Mouse (Mus musculus) lung, adult 2 months (tissue): ENCODE results near the gene Abhd16a. TPM values are rescaled to one million over a fixed set of nuclear protein-coding genes. Genes with fewer than 3 reads are reported as not detected.

Experiments
- DNase-seq: peaks from one replicate; pipeline ENCODE4 v3.0.0; 2022
- H3K4me1 ChIP-seq: fragments of 200-500 bp; 2 replicates; pipeline ENCODE4 v1.6.1; 2011; ENCODE audit warnings: low read length; ENCODE audit not compliant: control insufficient read depth, insufficient read depth
- H3K4me3 ChIP-seq: fragments of 200-500 bp; replicated peaks from 2 replicates; pipeline ENCODE3; 2011; ENCODE audit warnings: low read depth, mild to moderate bottlenecking, control low read depth, low read length; ENCODE audit errors: extremely low read depth
- CTCF ChIP-seq: fragments of 200-500 bp; IDR thresholded peaks from 2 replicates; pipeline ENCODE4 v1.5.1; 2011; ENCODE audit warnings: mild to moderate bottlenecking, low read length, control low read depth; ENCODE audit not compliant: insufficient read depth
- POLR2A ChIP-seq: fragments of 200-500 bp; IDR thresholded peaks from 2 replicates; pipeline ENCODE4 v1.6.1; 2011; ENCODE audit warnings: low read depth, mild to moderate bottlenecking, control low read depth, low read length, borderline replicate concordance; ENCODE audit errors: extremely low read depth
- WGBS: fragments of 180-500 bp; shearing (Covaris S2); methylation state at CpG from one replicate; pipeline ENCODE4 v1.1.7; 2018; 5-methylcytosine and 5-hydroxymethylcytosine counted together
- polyA plus RNA-seq: library from polyadenylated mRNA; depleted of rRNA; stranded (reverse); fragments of >200 nt; gene quantifications from 2 replicates; pipeline ENCODE4 v1.2.3, GENCODE M21; 2012

Abhd16a gene
- polyA plus RNA-seq, 1 experiment: 196 TPM

DNA sequence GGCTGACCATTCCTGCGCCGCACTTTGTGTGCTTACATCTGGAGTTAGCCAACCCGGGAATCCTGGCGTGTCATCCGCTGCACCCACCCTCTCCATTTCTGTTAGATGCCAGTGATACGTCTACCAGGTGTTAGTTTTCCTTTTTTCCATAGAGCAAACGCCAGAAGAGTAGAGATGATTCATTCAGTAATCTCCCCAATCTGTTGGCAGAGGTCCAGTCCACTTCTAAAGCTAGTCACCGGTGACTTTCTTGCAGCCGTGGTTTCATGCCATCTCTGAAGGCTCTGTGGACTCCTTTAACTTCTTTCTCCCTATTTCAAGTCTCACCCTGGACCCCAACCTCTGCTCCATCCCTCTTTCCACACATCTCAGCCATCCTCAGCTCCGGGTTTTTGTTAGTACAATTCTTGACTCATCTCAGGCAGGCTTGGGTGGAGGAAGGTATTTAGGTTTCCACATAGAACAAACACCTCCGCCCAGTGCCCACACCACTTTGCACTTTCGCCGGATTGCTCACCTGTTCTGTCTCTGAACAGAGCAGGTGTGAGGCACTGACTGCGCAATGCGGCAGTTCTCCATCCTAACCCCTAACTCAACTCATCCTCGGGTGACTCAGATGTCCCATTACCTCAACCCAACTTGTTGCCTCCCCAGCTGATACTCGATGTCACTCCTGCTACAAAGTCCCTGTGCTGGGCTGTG lies 20.7 kb upstream of the Abhd16a start:
- WGBS: 53% methylated on average over 17 of the region's 17 CpGs
- DNase-seq: no peak
- Histone ChIP-seq H3K4me1 (peaks cover 5% of the 10 kb centered on the region), H3K4me3 (no peak overlapping the region)
- peak; percentile 20; the same call in 1 of the 2 replicates for TF ChIP-seq POLR2A
- no peak for TF ChIP-seq CTCF

DNA sequence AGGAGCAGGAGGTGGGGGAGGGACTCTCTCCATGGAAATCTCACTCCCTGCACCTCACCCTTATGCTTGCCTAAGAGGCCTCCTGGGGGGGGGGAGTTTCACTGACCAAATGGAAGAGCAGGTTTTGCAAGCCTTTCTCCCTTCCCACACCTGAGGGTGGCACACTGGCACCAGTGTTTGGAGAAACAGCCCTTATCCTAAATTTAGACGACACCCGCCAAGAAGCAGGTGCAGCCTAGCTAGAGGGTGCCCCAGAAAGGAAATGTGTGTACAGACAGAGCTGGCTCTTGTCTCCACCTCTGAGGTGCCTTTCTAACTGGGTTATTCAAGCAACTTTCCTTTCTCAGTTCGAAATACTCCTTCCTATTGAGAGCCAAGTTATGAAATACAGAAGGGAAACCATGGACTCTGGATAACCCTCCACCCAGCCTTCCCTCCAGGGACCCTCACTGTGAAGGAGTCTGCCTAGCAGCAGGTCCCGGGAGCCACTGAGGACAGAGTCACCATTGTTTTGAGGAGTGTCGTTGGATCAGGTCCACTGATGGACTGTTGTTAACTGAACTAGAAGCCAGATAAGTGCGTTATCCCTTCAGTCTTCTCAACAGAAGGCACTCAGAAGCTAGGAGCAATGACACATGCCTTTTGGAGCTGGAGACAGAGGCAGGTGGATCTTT lies 18.4 kb upstream of the Abhd16a start:
- 47% methylated on average over 6 of the region's 6 CpGs for WGBS
- no peaks in the 10 kb centered on the region for H3K4me1 ChIP-seq
- TF ChIP-seq POLR2A: no peak
- TF ChIP-seq CTCF: peak; percentile 21; the same call in 1 of the 2 replicates
- DNase-seq: no peak
- H3K4me3 ChIP-seq: no peak overlapping the region

DNA sequence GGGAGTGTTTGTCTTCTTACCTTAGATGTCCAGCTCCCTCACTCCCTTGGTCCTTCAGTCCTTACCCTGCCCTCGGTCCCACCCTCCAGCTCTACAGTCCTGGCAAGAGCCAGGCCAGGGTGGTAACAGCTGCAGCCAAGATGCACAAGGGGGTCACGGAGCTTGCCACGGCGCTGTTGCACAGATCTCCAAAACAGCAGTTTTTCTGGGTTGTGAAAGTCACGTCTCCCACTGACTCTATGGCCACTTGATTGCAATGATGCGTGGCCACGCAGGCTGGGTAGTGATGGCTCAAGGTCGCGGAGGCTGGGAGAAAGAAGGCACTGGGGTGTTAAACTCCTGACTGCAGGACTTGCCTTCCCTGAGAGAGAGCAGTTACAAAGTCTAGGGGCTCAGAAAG lies 17.6 kb upstream of the Abhd16a start:
- 73% methylated on average over 9 of the region's 9 CpGs for WGBS
- TF ChIP-seq POLR2A (no peak), CTCF (no peak)
- no peaks in the 10 kb centered on the region for H3K4me1 ChIP-seq
- no peak for DNase-seq
- H3K4me3 ChIP-seq: no peak overlapping the region

DNA sequence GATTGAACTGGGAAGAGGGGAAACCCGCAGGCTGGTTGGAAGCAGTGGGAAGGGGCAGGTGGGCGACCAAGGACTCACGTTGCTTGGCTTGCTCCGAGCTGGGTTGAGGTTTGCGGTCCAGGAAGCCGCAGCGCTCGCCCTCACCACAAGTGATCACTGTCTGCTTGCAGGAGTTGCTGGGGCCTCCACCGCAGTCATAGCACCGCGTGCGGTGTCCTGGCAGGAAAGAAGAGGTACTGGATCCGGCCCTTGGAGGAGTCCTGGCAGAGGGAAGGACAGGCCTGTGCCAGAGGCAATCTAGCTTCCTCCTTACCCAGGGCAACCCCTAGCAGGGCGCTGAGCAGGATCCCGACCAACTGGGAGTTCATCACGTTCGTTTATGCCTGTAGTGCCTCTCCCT lies 15.0 kb upstream of the Abhd16a start:
- no peak for DNase-seq
- 54% methylated on average over 17 of the region's 17 CpGs for WGBS
- Histone ChIP-seq H3K4me3 (no peak overlapping the region), H3K4me1 (no peaks in the 10 kb centered on the region; the same call in none of the 2 replicates)
- TF ChIP-seq POLR2A (no peak), CTCF (no peak)

DNA sequence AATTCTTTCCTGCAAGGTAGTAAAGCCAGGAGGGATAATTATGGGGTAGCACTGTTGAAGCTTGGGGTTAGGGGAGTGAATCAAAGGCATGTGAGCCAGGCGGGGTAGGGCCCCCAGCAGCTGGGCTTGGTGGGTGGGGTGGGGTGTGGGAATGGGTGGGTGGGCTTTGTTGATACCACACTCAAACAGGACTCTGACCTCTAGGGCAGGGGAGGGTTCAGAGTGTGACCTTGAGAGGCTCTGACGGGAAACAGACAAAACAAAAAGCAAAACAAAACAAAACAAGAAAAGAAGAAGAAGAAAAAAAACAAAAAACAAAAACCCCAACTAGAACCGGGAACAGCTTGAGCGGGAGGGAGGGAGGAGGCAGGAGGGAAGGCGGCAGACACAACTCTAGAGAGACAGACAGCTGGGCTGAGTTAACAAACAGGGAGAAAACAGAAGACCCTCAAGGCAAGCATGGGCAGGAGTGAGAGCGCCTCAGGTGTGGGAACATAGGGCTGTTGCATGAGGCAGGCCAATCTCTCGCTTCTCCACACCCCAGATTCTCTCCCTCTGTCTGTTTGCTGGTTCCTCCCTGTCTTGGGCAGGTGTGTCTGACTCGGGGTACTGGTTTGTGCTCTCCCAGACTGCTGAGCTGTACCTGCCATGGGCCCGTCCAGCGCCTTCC lies 12.4 kb upstream of the Abhd16a start, which contains the start of gene Ly6g6e:
TSS of gene Ly6g6e (plus strand) at position 396 of the 670 bp plus-strand sequence.
- no peak for TF ChIP-seq POLR2A
- no peak for TF ChIP-seq CTCF
- DNase-seq: no peak
- WGBS: 29% methylated on average over 10 of the region's 10 CpGs
- peak within 1 kb of the TSS; percentile 67 for H3K4me3 ChIP-seq
- H3K4me1 ChIP-seq: no peaks in the 10 kb centered on the region; the same call in none of the 2 replicates

DNA sequence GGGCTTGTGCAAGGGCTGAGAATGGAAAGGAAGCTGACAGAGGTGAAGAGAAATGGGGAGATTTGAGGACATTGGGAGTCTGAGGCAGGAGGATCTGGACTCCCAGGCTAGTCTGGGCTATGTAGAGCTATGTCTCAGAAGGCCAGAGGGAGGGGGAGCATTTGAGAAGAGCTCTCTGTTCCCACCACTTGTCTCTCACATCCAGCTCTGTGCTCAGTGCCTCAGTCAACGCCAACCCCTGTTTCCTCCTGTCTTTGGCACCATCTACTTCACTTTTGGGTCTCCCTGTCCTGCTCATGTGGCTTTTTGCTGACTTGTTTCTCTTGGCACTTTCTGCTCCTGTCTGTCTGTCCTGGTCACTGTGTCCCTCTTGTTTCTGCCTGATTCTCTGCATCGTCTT lies 11.8 kb upstream of the Abhd16a start:
- DNase-seq: peak; percentile 46
- 22% methylated on average over 2 of the region's 2 CpGs for WGBS
- no peak for TF ChIP-seq POLR2A
- no peak for TF ChIP-seq CTCF
- Histone ChIP-seq H3K4me1 (no peaks in the 10 kb centered on the region; the same call in none of the 2 replicates), H3K4me3 (peak overlapping the region; percentile 67)

DNA sequence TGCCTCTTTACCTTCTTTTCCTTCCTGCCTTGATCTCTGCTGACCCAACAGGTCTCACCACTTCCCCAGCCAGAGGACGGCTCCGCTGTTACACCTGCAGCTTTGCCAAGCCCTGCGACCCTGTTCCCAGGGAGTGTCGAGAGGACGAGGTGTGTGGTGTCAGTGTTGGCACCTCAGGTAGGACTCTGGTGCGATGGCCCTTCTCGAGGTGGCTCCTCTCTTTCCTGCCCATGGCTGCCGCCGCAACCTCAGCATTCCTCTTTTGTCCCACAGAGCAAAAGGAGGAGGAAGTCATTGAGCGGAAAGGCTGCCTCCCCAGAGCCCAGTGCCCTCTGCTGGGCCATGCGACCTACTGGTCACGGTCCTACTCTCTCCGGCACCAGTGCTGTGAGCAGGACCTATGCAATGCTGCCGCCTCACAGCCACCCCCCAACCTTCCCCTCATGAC lies 11.3 kb upstream of the Abhd16a start, which contains the start of gene Ly6g6d:
TSS of gene Ly6g6d (minus strand) at position 280 of the 448 bp plus-strand sequence.
- TF ChIP-seq POLR2A: peak; percentile 84; the same call in 1 of the 2 replicates
- peak; percentile 74 for TF ChIP-seq CTCF
- DNase-seq: peak; percentile 76
- Histone ChIP-seq H3K4me1 (no peaks in the 10 kb centered on the region; the same call in none of the 2 replicates), H3K4me3 (peak within 1 kb of the TSS; percentile 67)
- 7% methylated on average over 14 of the region's 14 CpGs for WGBS

DNA sequence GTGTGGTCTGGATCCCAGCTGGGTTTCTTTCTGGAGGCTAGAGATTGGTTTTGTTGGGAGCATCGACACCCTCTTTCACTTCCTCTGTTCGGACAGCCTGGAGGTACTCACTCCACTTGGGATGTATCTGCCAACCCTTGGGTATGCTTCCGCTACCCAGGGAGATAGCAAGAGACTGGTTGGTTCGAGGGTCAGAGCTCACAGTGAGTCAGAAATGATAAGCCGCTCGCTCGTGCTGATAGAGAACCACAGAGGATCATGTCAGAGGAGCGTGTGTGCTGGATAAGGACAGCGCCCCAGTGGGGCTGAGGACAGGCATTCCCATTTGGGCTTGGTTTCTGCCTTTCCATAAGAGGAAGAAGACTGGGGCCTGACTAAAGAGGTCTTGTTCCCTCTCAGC lies 9.3 kb upstream of the Abhd16a start:
- TF ChIP-seq POLR2A (no peak), CTCF (no peak)
- WGBS: 49% methylated on average over 9 of the region's 9 CpGs
- no peak for DNase-seq
- H3K4me1 ChIP-seq: no peaks in the 10 kb centered on the region; the same call in none of the 2 replicates
- no peak overlapping the region for H3K4me3 ChIP-seq

DNA sequence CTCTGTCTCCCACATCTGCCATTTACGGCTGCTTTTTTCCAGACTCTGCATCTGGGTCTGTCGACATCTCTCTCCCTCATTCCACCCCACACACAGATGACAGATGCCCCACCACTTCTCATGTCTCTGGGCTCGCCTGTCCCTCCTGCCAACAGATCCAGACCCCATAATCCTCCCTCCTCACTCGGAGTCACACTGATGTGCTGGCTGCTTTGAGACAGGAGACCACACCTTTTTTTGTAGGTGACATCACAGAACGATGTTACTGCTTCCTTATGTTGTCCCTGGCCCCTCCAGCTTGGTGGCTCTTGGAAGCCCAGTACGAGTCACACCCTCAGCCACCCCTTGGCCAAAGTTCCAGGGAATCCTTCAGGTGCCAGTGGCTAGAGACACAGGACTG lies 8.8 kb upstream of the Abhd16a start:
- no peak for DNase-seq
- Histone ChIP-seq H3K4me3 (no peak overlapping the region), H3K4me1 (no peaks in the 10 kb centered on the region; the same call in none of the 2 replicates)
- TF ChIP-seq CTCF (no peak), POLR2A (no peak)
- 59% methylated on average over 6 of the region's 6 CpGs for WGBS
